Mouse (Mus musculus) left cerebral cortex, adult 2 months (tissue): ENCODE data around the gene Ipmk. TPM values are rescaled to one million over a fixed set of nuclear protein-coding genes. Genes with fewer than 3 reads are reported as not detected.

ENCODE experiments used
- DNase-seq, 2 experiments: peaks; one replicate each; pipeline ENCODE4 v3.0.0; 2021 to 2022; ENCODE audit warnings: low spot score in 2 of 2, mixed read lengths in 1 of 2; ENCODE audit errors: extremely low spot score in 1 of 2
- H3K27ac ChIP-seq: fragments of 200-600 bp; 2 replicates; pipeline ENCODE4 v1.8.1; 2022
- H3K4me3 ChIP-seq: fragments of 200-600 bp; 2 replicates; pipeline ENCODE4 v1.8.1; 2022
- CTCF ChIP-seq: fragments of 200-600 bp; IDR thresholded peaks from 2 replicates; pipeline ENCODE4 v1.8.1; 2022; ENCODE audit warnings: antibody characterized with exemption, mild to moderate bottlenecking, moderate library complexity
- intact Hi-C: fragments of 180-260 bp; cut with DNase I; formaldehyde crosslinking; loops from one replicate; pipeline ENCODE4 v1.15.1; 2025
- long read RNA-seq, 2 experiments: library from polyadenylated mRNA; stranded (forward); transcript quantifications; one replicate each; pipeline ENCODE4 v2.0.0; 2021; ENCODE audit warnings: borderline mapping rate in 2 of 2
- total RNA-seq, 2 experiments: library from RNA; stranded (reverse); gene quantifications; 2 replicates each; pipeline ENCODE4 v1.2.3; 2021

Ipmk gene
- 10 to 100 TPM; 30.5 to 36.7 TPM for total RNA-seq
- long read RNA-seq, experiment 1, full-length matches to known transcripts: 23 of 31 reads
- long read RNA-seq, experiment 1, partial matches to known transcripts: 1 of 31 reads
- long read RNA-seq, experiment 1, other reads (novel, unspliced or antisense): 7 of 31 reads
- long read RNA-seq, experiment 2, full-length matches to known transcripts: 30 of 34 reads
- long read RNA-seq, experiment 2, partial matches to known transcripts: 0 of 34 reads
- long read RNA-seq, experiment 2, other reads (novel, unspliced or antisense): 4 of 34 reads

DNA sequence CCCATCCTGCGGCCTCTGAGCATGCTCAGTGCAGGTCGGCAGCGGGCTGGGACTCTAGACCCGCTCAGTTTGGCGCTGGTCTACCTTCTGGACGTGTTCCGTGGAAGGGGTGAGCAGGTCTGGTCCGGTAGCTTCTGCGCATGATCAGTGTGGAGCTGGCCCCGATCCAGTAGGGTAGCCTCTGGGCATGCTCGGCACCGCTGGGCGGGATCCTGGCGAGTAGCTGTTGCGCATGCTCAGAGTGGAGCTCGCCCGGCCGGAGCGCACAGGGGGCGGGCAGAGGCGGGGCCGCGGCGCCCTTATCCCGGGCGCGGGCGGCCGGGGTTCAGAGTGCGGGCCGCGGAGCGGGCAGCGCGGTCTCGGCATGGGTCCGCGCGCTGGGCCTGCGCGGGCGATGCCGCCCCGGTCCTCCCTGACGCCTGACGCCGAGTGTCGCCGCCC, at the start of gene Ipmk:
Gene Ipmk (plus strand): TSS at position 255 of the 441 bp plus-strand sequence.
- DNase-seq: peak; percentile 99 to 100
- H3K27ac ChIP-seq: peak within 1 kb of the TSS; percentile 91
- TF ChIP-seq CTCF: no peak
- intact Hi-C loops: no loop called here
- peak within 1 kb of the TSS; percentile 88 for H3K4me3 ChIP-seq

DNA sequence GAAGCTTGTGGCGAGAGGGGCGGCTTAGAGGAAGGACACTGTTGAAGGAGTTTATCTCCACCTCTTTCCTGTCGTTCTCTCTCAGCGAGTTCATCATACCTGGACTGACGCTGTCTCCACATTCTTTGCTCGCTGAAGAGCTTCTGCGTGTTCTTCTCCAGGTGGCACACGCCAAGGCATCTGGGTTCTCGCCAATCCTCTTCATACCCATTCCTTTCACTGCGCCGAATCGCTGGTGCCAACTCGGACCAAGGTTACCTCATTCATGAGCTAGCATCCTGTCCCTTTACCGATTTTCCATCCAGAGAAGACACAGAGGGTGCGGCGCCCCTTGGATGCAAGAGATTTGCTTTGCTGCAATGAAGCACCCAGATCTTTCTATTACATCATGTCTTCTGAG, 47.4 kb upstream of the Ipmk start:
- Histone ChIP-seq H3K27ac (no peak overlapping the region), H3K4me3 (no peak overlapping the region)
- DNase-seq: no peak
- TF ChIP-seq CTCF: no peak
- intact Hi-C loops: no loop called here

DNA sequence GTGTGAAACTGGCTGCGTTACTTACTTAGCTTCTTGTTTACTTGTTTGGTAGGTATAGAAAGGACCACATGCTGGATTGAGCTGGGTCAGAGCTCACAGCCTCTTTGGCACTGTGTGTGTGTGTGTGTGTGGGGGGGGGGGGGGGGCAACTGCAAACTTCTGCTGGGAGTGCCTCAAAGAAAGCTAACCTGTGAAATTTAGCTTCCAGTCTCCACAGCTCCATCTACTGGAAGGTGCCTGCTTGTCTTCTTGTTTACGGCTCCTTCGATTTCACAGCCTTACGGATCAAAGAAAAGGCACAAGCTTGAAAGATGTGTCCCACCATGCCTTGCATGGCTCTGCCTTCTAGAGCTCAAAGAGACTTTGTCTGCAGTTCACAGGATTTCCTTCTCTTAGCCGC, 45.1 kb upstream of the Ipmk start:
- peak; percentile 48 for TF ChIP-seq CTCF
- intact Hi-C loops: no loop called here
- DNase-seq: no peak
- Histone ChIP-seq H3K4me3 (no peak overlapping the region), H3K27ac (no peak overlapping the region)

DNA sequence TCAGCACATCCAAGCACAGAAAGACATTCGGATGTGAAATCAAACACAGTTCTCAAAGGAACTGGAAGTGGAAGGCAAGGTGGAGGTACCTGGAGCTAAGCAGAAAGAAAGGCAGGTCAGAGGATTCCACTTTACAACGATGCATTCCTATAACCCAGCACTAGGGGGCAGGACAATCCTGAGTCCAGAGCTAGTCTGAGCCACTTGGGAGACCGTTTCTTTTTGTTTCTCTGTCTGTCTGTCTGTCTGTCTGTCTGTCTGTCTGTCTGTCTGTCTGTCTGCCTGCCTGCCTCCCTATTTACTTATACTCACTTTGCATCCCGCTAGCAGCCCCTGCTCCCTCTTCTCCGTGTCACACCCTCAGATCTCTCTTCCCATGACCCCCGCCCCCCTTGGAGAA, 41.4 kb upstream of the Ipmk start:
- H3K27ac ChIP-seq: no peak overlapping the region
- intact Hi-C loops: no loop called here
- peak; percentile 72 for TF ChIP-seq CTCF
- no peak overlapping the region for H3K4me3 ChIP-seq
- peak; percentile 35 to 47 for DNase-seq

DNA sequence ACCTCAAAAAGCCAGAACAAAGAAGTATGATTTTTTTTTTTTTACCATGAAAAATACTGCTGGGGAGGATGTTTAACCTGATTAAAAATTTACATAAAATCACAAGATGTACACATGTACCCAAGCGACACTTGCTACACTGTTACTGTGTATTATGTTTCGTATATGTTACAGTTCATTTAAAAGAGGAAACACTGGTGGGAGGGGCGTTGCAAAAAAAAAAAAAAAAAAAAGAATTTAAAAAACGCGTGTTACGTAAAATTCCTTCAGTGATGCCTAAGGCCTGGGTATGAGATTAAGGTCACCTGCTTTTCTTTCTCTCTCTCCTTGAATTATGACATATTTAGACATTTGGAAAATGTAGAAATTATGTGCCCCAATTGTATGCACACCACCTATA, 40.8 kb upstream of the Ipmk start:
- DNase-seq: no peak
- Histone ChIP-seq H3K4me3 (no peak overlapping the region), H3K27ac (no peak overlapping the region)
- no peak for TF ChIP-seq CTCF
- intact Hi-C loops: no loop called here

DNA sequence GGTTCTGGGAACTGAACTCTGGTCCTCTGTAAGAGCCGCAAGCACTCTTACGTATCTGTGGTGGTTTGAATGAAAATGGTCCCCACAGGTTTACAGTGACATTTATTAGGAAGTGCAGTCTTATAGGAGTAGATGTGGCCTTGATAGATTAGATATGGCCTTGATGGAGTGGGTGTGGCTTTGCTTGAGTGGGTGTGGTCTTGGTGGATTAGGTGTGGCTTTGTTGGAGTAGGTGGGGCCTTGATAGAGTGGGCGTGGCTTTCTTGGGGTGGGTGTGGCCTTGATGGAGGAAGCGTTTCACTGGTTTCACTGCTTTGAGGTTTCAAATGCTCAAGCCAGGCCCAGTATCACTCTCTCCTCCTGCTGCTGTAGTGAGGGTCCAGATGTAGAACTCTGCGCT, 39.4 kb upstream of the Ipmk start:
- Histone ChIP-seq H3K4me3 (no peak overlapping the region), H3K27ac (no peak overlapping the region)
- TF ChIP-seq CTCF: no peak
- intact Hi-C loops: no loop called here
- DNase-seq: no peak

DNA sequence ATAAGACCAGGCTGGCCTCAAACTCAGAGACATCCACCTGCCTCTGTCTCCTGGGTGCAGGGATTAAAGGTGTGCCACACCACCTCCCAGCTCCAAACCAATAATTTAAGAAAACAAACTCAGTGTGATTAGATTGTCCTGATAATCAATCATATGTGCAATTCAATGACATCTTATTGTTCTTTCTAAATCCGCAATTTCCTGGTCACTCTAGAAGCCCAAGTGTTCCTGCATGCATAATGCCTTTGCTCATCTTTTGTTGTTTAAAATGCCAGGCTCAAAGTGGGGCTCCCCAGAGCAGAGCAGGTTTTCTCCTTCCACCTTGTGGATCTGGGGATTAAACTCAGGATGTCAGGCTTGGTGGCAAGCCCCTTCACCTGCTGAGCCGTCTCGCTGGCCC, 37.3 kb upstream of the Ipmk start:
- no peak for TF ChIP-seq CTCF

DNA sequence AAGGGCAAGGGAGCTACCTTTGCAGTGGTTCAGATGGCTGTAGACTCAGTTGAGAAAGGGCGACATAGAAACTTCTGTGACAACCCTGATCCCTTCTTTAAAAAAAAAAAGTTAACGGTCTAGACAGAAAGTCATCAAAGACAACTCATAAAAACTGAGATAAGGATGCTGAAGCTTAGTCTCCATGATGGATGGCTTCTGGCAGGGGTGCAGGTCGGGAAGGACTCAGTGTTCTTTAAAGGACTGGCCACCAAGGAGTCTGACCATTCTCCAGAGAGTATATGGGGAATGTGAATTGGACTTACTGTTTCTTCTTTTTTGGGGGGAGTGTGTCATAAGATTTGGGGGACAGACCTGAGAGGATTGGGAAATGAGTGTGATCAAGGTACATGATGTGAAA, 33.0 kb upstream of the Ipmk start:
- TF ChIP-seq CTCF: no peak
- intact Hi-C loops: no loop called here
- DNase-seq: no peak
- H3K4me3 ChIP-seq: no peak overlapping the region
- H3K27ac ChIP-seq: no peak overlapping the region

More for the DNA sequence above, 37.3 kb upstream of the Ipmk start:
- intact Hi-C loops: no loop called here
- no peak for DNase-seq
- H3K4me3 ChIP-seq: no peak overlapping the region
- H3K27ac ChIP-seq: no peak overlapping the region

DNA sequence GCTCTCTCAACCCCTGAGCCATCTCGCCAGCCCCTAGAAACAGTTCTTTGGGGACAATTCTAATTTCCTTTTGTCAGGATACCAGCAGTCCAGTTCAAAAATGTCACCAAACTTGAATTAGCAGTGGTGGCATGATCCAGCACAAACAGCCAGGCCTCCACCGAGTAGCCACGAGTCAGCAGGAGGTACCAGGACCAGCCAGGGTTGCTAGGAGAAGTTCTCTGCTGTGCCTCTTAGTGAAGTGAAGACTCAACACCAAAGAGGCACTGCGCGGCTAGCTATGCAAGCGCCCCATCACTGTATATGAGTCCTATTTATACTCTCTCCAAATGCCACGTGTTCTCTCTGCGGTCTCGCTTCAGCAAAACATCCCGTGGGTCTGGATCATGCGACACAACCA, 31.5 kb upstream of the Ipmk start:
- intact Hi-C loops: no loop called here
- DNase-seq: no peak
- H3K27ac ChIP-seq: no peak overlapping the region
- H3K4me3 ChIP-seq: no peak overlapping the region
- TF ChIP-seq CTCF: no peak

DNA sequence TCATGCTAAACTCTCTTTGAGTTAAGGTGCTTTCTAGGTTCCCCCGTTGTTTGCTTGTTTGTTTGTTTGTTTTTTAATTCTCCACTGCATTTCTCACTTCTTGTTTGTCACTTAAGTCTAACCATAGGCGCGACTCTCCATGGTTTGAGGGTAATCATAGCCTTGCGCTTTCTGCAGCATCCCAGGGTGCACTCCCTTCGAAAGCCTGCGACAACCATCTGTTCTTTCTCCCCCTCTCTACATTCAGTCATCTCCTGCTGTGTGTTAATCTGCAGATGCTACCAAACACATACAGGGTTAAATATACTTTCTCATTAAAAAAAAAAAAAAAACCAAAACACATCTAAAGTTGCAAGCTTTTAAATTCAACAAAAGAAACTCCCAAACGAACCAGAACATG, 31.1 kb upstream of the Ipmk start:
- TF ChIP-seq CTCF: no peak

DNA sequence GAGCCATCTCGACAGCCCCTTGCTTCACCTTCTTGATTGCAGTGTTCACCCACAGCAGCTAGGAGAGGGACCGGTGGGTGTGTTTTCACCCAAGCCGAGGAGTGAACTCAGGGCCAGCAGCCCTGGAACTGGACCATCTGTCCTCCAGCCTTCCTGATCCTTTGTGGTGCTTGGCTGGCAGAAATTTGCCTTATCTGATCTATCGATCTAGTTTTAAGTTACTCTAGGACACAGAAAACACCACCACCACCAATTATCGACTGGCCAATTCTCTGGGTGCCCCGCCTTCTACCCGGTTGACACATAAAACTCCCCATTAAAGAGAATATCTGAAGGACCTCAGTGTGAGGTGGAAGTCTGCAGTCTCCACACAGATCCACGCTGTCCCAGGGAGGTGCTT, 23.9 kb upstream of the Ipmk start:
- DNase-seq: no peak
- no peak for TF ChIP-seq CTCF
- Histone ChIP-seq H3K4me3 (no peak overlapping the region), H3K27ac (no peak overlapping the region)
- intact Hi-C loops: no loop called here

More for the DNA sequence above, 31.1 kb upstream of the Ipmk start:
- H3K27ac ChIP-seq: no peak overlapping the region
- H3K4me3 ChIP-seq: no peak overlapping the region
- DNase-seq: no peak
- intact Hi-C loops: no loop called here

DNA sequence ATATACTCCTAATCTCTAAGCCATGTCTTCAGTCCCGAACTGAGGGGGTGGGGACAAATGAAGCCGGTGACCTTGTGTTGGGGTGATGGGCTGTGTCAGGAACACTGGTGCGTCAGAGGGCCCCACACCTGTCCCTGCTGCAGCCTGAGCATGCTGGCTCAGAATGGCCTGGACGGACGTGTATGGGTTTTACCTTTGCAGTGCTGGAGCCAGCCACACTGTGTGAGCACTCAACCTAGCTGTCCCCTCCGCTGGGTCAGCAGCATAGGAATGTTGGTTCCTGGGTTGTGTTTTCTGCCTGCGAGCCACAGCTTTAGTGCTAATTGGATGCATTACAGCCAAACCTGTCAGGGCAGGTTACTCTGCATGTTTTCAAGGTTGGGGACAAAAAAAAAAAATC, 21.4 kb upstream of the Ipmk start:
- intact Hi-C loops: no loop called here
- Histone ChIP-seq H3K27ac (no peak overlapping the region), H3K4me3 (no peak overlapping the region)
- no peak for DNase-seq
- TF ChIP-seq CTCF: no peak

DNA sequence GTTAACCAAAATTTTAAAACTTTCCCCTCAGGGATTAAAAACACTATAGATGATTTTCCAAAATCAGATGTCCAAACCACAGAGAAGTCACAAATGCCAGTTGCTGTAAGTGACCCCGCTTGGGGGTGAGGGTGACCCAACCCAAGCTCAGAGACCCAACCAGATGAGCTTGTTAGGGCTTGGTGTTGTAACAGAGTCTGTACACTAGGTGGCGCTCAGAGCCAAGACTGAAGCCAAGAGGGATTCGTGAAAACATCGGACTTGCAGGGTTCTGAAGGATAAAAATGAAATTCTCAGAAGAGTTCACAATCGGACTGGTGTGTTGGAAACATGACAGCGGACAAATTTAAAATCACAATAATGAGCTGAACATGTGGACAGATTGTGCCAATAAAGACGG, 20.8 kb upstream of the Ipmk start:
- Histone ChIP-seq H3K4me3 (no peak overlapping the region), H3K27ac (no peak overlapping the region)
- peak; percentile 67 to 76 for DNase-seq
- peak; percentile 98 for TF ChIP-seq CTCF
- intact Hi-C loops: loop anchor here (1.0 kb wide), 1 partner anchor 75 kb away; no protein-coding TSS in a partner anchor
